Mouse (Mus musculus) inflammation-experienced regulatory T-cells (primary cell): Measurements from ENCODE around the gene Zfp691. TPM values are rescaled to one million over a fixed set of nuclear protein-coding genes. Genes with fewer than 3 reads are reported as not detected.

Experiments used
- polyA plus RNA-seq, 2 experiments: library from polyadenylated mRNA; unstranded; fragments of 100-300 nt; shearing (Covaris generic); gene quantifications; one replicate each; pipeline ENCODE4 v1.2.1; 2017

Gene Zfp691
- 1 to 10 TPM; 3.3 to 3.7 TPM for polyA plus RNA-seq

DNA sequence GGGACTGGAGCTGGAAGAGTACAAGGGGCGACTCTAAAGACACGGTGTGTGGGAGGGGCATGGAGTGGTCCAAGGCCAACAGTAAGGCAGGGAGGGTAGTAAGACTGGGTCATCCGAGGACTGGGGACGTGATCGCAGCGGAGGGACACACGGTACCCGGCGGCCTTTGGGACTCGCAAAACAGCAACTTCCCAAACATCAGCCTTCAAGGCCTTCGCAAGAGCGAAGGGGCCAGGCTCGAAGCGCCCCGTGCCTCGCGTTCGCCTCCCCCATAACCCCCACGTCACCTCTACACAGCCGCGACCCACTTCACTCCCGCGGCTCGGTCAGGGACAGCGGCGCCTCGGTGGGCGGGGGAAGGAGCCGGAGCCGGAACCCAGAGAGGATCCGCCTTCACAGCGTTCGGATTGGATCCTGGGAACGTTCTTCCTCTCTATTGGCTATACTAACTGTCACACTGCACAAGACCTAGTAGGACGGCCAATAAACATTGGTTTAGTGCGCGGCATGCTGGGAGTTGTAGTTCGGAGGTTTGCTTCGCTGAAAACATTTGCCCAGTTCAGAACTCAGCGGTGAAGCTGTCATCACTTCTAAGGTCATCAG, at the start of gene Zfp691:
Gene Zfp691, minus strand, starts transcription at position 345 of the 603 bp plus-strand sequence.

DNA sequence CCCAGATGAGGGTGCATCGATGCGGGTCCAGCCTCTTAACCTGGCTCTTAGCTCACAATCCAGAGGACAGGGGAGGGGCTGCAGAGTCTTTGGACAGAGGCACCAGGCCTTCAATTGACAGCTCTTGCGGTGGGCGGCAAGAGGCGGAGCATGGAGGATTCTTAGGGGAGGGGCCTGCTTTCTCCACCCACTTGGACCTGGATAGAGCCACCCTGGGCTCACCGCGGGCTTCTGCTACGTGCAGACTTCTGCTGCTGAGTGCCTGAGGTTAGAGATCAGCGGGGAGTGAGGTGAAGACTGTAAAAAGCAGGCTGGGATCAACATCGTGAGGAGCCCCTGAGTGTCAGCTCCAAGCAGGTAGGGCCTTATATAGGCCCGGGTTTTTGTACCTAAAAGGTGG, 44.2 kb upstream of the Zfp691 start, which contains the start of gene Tmem269:
Gene Tmem269, minus strand, starts transcription at position 49 of the 400 bp plus-strand sequence.

DNA sequence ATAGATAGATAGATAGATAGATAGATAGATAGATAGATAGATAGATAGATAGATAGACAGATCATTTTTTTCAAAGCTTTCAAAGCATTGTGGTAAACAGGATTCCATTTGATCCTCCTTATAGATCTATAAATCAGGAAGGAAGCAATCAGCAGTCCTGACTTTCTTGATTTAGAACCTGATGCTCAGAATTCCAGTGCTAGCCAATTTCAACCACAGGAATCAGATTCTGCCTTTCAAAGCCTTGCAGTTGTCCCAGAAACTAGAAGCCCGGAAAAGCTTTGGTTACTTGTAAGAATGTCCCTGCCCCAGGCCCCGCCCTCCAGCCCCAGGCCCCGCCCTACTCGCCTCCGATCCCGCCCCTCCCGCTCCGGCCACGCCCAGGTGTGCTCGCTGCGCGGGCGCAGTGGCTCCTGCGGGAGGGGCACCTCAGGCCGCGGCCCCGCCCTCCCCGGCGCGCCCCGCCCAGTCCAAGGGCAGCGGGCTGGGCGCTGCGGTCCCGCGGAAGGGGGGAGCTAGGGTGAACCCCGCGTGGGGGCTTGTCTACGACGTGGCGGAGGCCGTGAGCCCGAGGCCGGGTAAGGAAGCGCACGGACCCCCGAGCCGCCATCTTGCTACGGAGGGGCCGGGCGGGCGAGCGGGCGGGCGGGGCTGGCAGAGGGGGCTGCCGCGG, 21.1 kb upstream of the Zfp691 start, which contains the start of gene Svbp:
Gene Svbp, plus strand, starts transcription at position 398 of the 673 bp plus-strand sequence.

DNA sequence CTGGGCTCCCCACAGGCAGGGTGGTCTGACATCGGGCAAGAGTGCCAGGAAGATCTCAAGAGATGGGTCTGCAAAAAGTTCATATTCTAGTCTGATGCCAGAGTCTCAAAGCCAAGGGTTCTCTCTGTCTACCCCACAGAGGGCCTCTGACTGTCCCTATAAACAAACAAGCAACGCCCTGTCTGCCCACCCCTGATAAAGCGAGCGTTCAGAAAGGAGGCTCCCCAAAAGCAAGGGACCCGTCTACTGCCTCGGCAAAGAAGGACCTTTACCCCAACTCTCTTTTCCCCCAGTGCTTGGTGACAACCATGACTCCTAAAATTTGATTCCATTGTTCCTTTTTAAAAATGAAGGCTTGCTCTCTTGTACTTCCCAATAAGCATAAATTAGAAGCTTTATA, 15.9 kb upstream of the Zfp691 start, which contains the start of gene Ermap:
Gene Ermap, minus strand, starts transcription at position 148 of the 400 bp plus-strand sequence.

Other genes with a start within 250 kb of the Zfp691 start
- gene Olfr1328, start 235.6 kb downstream of the Zfp691 start, polyA plus RNA-seq: under 1 TPM in 1 of 2 experiments, not detected in 1; 0.22 TPM
- under 1 TPM in 1 of 2 experiments, not detected in 1; 0.23 TPM for gene Lao1, start 212.6 kb downstream of the Zfp691 start, polyA plus RNA-seq
- gene Slc2a1, start 65.5 kb downstream of the Zfp691 start, polyA plus RNA-seq: 10 to 100 TPM; 47.7 to 57.4 TPM
- gene Ermap, start 15.8 kb upstream of the Zfp691 start, polyA plus RNA-seq: 1 to 10 TPM in 1 of 2 experiments, under 1 TPM in 1; 0.46 to 6.2 TPM
- gene Svbp, start 21.1 kb upstream of the Zfp691 start, polyA plus RNA-seq: 10 to 100 TPM; 59.6 to 65.9 TPM
- gene Tmem269, start 44.0 kb upstream of the Zfp691 start, polyA plus RNA-seq: under 1 TPM in 1 of 2 experiments, not detected in 1; 0.24 TPM
- gene AU022252, start 58.5 kb upstream of the Zfp691 start, polyA plus RNA-seq: 10 to 100 TPM; 14.2 to 20.5 TPM
- 1 to 10 TPM; 2.3 to 3.5 TPM for gene P3h1, start 58.7 kb upstream of the Zfp691 start, polyA plus RNA-seq
- gene Cldn19, start 81.2 kb upstream of the Zfp691 start, polyA plus RNA-seq: under 1 TPM in 1 of 2 experiments, not detected in 1; 0.42 TPM
- 100 to 1,000 TPM; 412 to 447 TPM for gene Ybx1, start 120.4 kb upstream of the Zfp691 start, polyA plus RNA-seq
- gene Ppih, start 146.4 kb upstream of the Zfp691 start, polyA plus RNA-seq: 10 to 100 TPM; 33.5 to 41.9 TPM
- gene Ccdc30, start 241.3 kb upstream of the Zfp691 start, polyA plus RNA-seq: 1 to 10 TPM; 3.0 to 5.3 TPM
- gene Ppcs, start 248.2 kb upstream of the Zfp691 start, polyA plus RNA-seq: 10 to 100 TPM; 50.1 to 67.5 TPM
- gene Zmynd12, start 248.6 kb upstream of the Zfp691 start, polyA plus RNA-seq: under 1 TPM in 1 of 2 experiments, not detected in 1; 0.89 TPM